28 mouse cellular contexts compared by ENCODE assay signal in genomic region chr1:91103366-91103983, GRCm38 (mm10). TPM values are rescaled to one million over a fixed set of nuclear protein-coding genes. Genes with fewer than 3 reads are reported as not detected.
DNase-seq lines count a peak whose midpoint lies in the region; ATAC-seq and TF ChIP-seq lines count a peak whose summit lies in the region.
"Had no signal": no experiment of that assay in that cellular context is flagged by ENCODE, and none has a peak within 500 bp of the region (broad histone marks: within the 10 kb centered on the region; RNA-seq: fewer than 3 reads in every experiment).

No protein-coding gene starts in this region.

- H3K4me1 ChIP-seq in heart, embryonic 15.5 days (replicated peaks) = peaks cover 26% of the 10 kb centered on the region
- H3K4me1 ChIP-seq in liver, adult 2 months (ENCODE audit: control insufficient read depth, insufficient read depth, low read length) = peaks cover 20% of the 10 kb centered on the region
- H3K4me1 ChIP-seq in liver, embryonic 11.5 days (replicated peaks; ENCODE audit: control insufficient read depth, insufficient read depth, low read length) = no peaks in the 10 kb centered on the region; the same call in 1 of the 2 replicates
- H3K4me1 ChIP-seq: embryonic facial prominence, embryonic 15.5 days; neural tube, embryonic 15.5 days had no signal

- DNase-seq in heart, adult 8-10 months (ENCODE audit: low spot score) = no peak
- DNase-seq in liver, adult 2 months (ENCODE audit: extremely low read depth, low read depth, low spot score) = peak; percentile 79
- no peak for DNase-seq in liver, embryonic 11.5 days (ENCODE audit: low spot score)
- peak; percentile 57 for DNase-seq in lung, postnatal 25 days (ENCODE audit: low spot score)
- peak; percentile 53 for DNase-seq in skeletal muscle tissue, adult 2 months (ENCODE audit: low read depth, low spot score)
- DNase-seq: adrenal gland, adult 2 months; cerebellum, adult 11 months; cerebellum, adult 9-11 months; right cerebral cortex, adult 18-20 months; right cerebral cortex, postnatal 4 days had no signal

- H3K27ac ChIP-seq in heart, embryonic 15.5 days = peak overlapping the region; percentile 55
- peak overlapping the region; percentile 23 for H3K27ac ChIP-seq in liver, adult 2 months (replicated peaks; ENCODE audit: insufficient read depth, low read depth, low read length)
- no peak overlapping the region for H3K27ac ChIP-seq in liver, embryonic 11.5 days (ENCODE audit: low read depth, low read length)
- H3K27ac ChIP-seq: embryonic facial prominence, embryonic 15.5 days; hindbrain, embryonic 12.5 days; kidney, postnatal 0 days; layer of hippocampus, adult 2 months; limb, embryonic 13.5 days; liver, embryonic 15.5 days; neural tube, embryonic 15.5 days had no signal

- TF ChIP-seq POLR2A in liver, adult 2 months (IDR thresholded peaks at IDR 0.05; ENCODE audit: extremely low read depth, insufficient read depth, low read length) = no peak

- H3K9me3 ChIP-seq in heart, embryonic 15.5 days (replicated peaks) = no peaks in the 10 kb centered on the region
- H3K9me3 ChIP-seq in liver, embryonic 11.5 days (ENCODE audit: control insufficient read depth, low read length) = no peaks in the 10 kb centered on the region
- H3K9me3 ChIP-seq: embryonic facial prominence, embryonic 15.5 days; heart, embryonic 12.5 days; hindbrain, embryonic 12.5 days; limb, embryonic 13.5 days; liver, embryonic 15.5 days; neural tube, embryonic 15.5 days had no signal

- no peak for TF ChIP-seq CTCF in liver, adult 2 months (IDR thresholded peaks at IDR 0.05; ENCODE audit: low read depth, low read length)

- H3K9ac ChIP-seq in heart, embryonic 15.5 days = no peak overlapping the region
- H3K9ac ChIP-seq in liver, adult 2 months (ENCODE audit: low read depth, low read length) = no peak overlapping the region
- no peak overlapping the region for H3K9ac ChIP-seq in liver, embryonic 11.5 days (ENCODE audit: low read depth, low read length)
- H3K9ac ChIP-seq: embryonic facial prominence, embryonic 15.5 days; heart, embryonic 12.5 days; hindbrain, embryonic 12.5 days; limb, embryonic 13.5 days; liver, embryonic 15.5 days; neural tube, embryonic 15.5 days had no signal

- H3K4me3 ChIP-seq in heart, embryonic 15.5 days = no peak overlapping the region
- H3K4me3 ChIP-seq in liver, adult 2 months (ENCODE audit: insufficient read depth, low read depth, low read length) = no peak overlapping the region
- H3K4me3 ChIP-seq in liver, embryonic 11.5 days (ENCODE audit: low read depth, low read length) = no peak overlapping the region
- H3K4me3 ChIP-seq: embryonic facial prominence, embryonic 15.5 days; heart, embryonic 12.5 days; hindbrain, embryonic 12.5 days; layer of hippocampus, adult 2 months; limb, embryonic 13.5 days; liver, embryonic 15.5 days; neural tube, embryonic 15.5 days had no signal

- ATAC-seq in heart, embryonic 15.5 days (replicated peaks; ENCODE audit: insufficient number of reproducible peaks, insufficient read depth, low FRiP score, low read depth) = no peak
- no peak for ATAC-seq in liver, embryonic 11.5 days (replicated peaks; ENCODE audit: low FRiP score)
- ATAC-seq in frontal cortex, adult (ENCODE audit: low TSS enrichment) = no peak
- ATAC-seq: forebrain, embryonic 14.5 days; intestine, postnatal 0 days had no signal

- no peak overlapping the region for H3K4me2 ChIP-seq in heart, embryonic 15.5 days
- H3K4me2 ChIP-seq in liver, embryonic 11.5 days = no peak overlapping the region
- H3K4me2 ChIP-seq: embryonic facial prominence, embryonic 15.5 days; heart, embryonic 12.5 days; hindbrain, embryonic 12.5 days; limb, embryonic 13.5 days; liver, embryonic 15.5 days; midbrain, embryonic 11.5 days; neural tube, embryonic 15.5 days had no signal

- 80% methylated on average over 15 of the region's 15 CpGs for WGBS in heart, embryonic 15.5 days
- 57% methylated on average over 15 of the region's 15 CpGs for WGBS in liver, adult 2 months
- 91% methylated on average over 15 of the region's 15 CpGs for WGBS in liver, embryonic 11.5 days

- no peaks in the 10 kb centered on the region for H3K27me3 ChIP-seq in heart, embryonic 15.5 days
- H3K27me3 ChIP-seq in liver, adult 2 months (ENCODE audit: control insufficient read depth, insufficient read depth, low read length) = no peaks in the 10 kb centered on the region
- no peaks in the 10 kb centered on the region for H3K27me3 ChIP-seq in liver, embryonic 11.5 days (replicated peaks; ENCODE audit: control insufficient read depth, insufficient read depth, low read length)
- H3K27me3 ChIP-seq: embryonic facial prominence, embryonic 15.5 days; heart, embryonic 12.5 days; hindbrain, embryonic 12.5 days; limb, embryonic 13.5 days; liver, embryonic 15.5 days; neural tube, embryonic 15.5 days had no signal

- H3K36me3 ChIP-seq in heart, embryonic 15.5 days = peaks cover 70% of the 10 kb centered on the region
- H3K36me3 ChIP-seq in liver, adult 2 months (ENCODE audit: control insufficient read depth, insufficient read depth, low read length) = peaks cover 16% of the 10 kb centered on the region
- peaks cover 4% of the 10 kb centered on the region; the same call in 1 of the 2 replicates for H3K36me3 ChIP-seq in liver, embryonic 11.5 days (ENCODE audit: control insufficient read depth, insufficient read depth, low read length)

- no peaks in the 10 kb centered on the region for H3K79me2 ChIP-seq in liver, adult 2 months (ENCODE audit: control insufficient read depth, insufficient read depth, low read length)

RNA-seq across cellular contexts. Expression of gene Rbm44, which starts 41.4 kb away (rescaled TPM):
- polyA plus RNA-seq in heart, embryonic 15.5 days (2015; fragmentation: Nextera tagmentation; extraction: Ambion mirVana) = 3.3 and 4.0 TPM in 2 replicates
- not detected for total RNA-seq in heart, adult 8-10 months (2022)
- 0.07 and 0.09 TPM in 2 replicates for total RNA-seq in liver, adult 2 months (2014; rRNA removed)
- polyA plus RNA-seq in liver, adult 2 months (2012; rRNA removed) = not detected in 2 replicates
- 2.4 TPM in 2 replicates for polyA plus RNA-seq in liver, embryonic 11.5 days (2014; fragmentation: Nextera tagmentation; extraction: Ambion mirVana)
- total RNA-seq: adrenal gland, adult 2 months; layer of hippocampus, adult 2 months; layer of hippocampus, postnatal 25 days; left cerebral cortex, postnatal 14 days; MEL; midbrain, postnatal 0 days had no signal
- polyA plus RNA-seq: adrenal gland, adult 2 months; C2C12 had no signal

Comparison
In these comparisons a context has a peak if more than half of its experiments do, and no peak if none do; other contexts are left out.
1. DNase-seq: peak in liver, adult 2 months (single experiment), lung, postnatal 25 days (single experiment) and skeletal muscle tissue, adult 2 months (single experiment); none in heart, adult 8-10 months (single experiment) and liver, embryonic 11.5 days (single experiment).